12 mouse cellular contexts compared by ENCODE assay signal in the genomic region with DNA sequence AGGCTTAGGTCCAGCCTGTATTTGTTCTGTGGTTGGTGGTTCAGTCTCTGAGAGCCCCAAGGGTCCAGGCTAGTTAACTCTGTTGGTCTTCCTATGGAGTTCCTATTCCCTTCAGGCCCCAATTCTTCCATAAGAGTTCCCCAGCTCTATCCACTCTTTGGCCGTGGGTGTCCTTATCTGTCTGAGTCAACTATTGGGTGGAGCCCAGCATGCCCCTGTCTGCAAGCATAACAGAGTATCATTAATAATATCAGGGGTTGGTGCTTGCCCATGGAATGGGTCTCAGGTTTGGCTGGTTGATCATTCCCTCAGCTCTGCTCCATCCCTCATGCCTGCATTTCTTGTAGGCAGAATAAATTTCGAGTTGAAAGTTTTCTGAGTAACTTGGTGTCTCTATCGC.
"Had no signal": no experiment of that assay in that cellular context is flagged by ENCODE, and none has a peak within 500 bp of the region (broad histone marks: within the 10 kb centered on the region; RNA-seq: fewer than 3 reads in every experiment).

No protein-coding gene starts in this region.

- H3K27me3 ChIP-seq: kidney, embryonic 15.5 days; lung, embryonic 15.5 days; midbrain, embryonic 13.5 days; stomach, embryonic 15.5 days had no signal

- H3K36me3 ChIP-seq: kidney, embryonic 15.5 days; limb, embryonic 10.5 days; lung, embryonic 15.5 days; midbrain, embryonic 13.5 days; stomach, embryonic 15.5 days had no signal

- H3K4me3 ChIP-seq: kidney, embryonic 15.5 days; limb, embryonic 10.5 days; lung, embryonic 15.5 days; midbrain, embryonic 13.5 days; stomach, embryonic 15.5 days had no signal

- DNase-seq: kidney, adult 18-20 months; kidney, postnatal 14 days; lung, postnatal 14 days; right cerebral cortex, postnatal 14 days; thymus, adult 2 months; thymus, postnatal 36 days had no signal

- ATAC-seq: midbrain, embryonic 13.5 days had no signal

- H3K4me1 ChIP-seq: kidney, embryonic 15.5 days; lung, embryonic 15.5 days; stomach, embryonic 15.5 days had no signal

- H3K9ac ChIP-seq: kidney, embryonic 15.5 days; lung, embryonic 15.5 days; midbrain, embryonic 13.5 days; stomach, embryonic 15.5 days had no signal

- H3K4me2 ChIP-seq: kidney, embryonic 15.5 days; lung, embryonic 15.5 days; midbrain, embryonic 13.5 days; stomach, embryonic 15.5 days had no signal

- H3K9me3 ChIP-seq: kidney, embryonic 15.5 days; limb, embryonic 10.5 days; lung, embryonic 15.5 days; midbrain, embryonic 13.5 days; stomach, embryonic 15.5 days had no signal

- H3K27ac ChIP-seq: kidney, embryonic 15.5 days; limb, embryonic 10.5 days; lung, embryonic 15.5 days; macrophage; midbrain, embryonic 13.5 days; stomach, embryonic 15.5 days had no signal
